Mouse (Mus musculus): ENCODE data around the gene Rnaseh2b.

- TF ChIP-seq CTCF (IDR thresholded peaks at IDR 0.05; ENCODE audit: borderline replicate concordance, control insufficient read depth, extremely low read depth, insufficient read depth, low read length, poor library complexity) (no peak), POLR2A (IDR thresholded peaks at IDR 0.05; ENCODE audit: control insufficient read depth, extremely low read depth, insufficient read depth, low read length, poor library complexity) (no peak)
These were observed 262 bp upstream of the Rnaseh2b start for GRCm38 (mm10) chr14:62292166-62292487.
